Mouse (Mus musculus) stomach, embryonic 16.5 days (tissue): ENCODE data around the gene Ago4. TPM values are rescaled to one million over a fixed set of nuclear protein-coding genes. Genes with fewer than 3 reads are reported as not detected.

Source experiments
- ATAC-seq: fragments of 200-750 bp; cut with Nextera tagmentation; 2 replicates; pipeline ENCODE4 v1.8.0; 2017; ENCODE audit warnings: moderate number of reproducible peaks, moderate TSS enrichment; ENCODE audit not compliant: insufficient read depth, low FRiP score
- H3K27ac ChIP-seq: fragments of 300-500 bp; sonication (generic); 2 replicates; pipeline ENCODE4 v1.5.1; 2014; ENCODE audit warnings: low read length
- H3K27me3 ChIP-seq: fragments of 300-500 bp; sonication (generic); 2 replicates; pipeline ENCODE4 v1.6.1; 2014; ENCODE audit warnings: low read length, control low read depth, mixed read lengths; ENCODE audit not compliant: control insufficient read depth, insufficient read depth
- H3K36me3 ChIP-seq: fragments of 300-500 bp; sonication (generic); 2 replicates; pipeline ENCODE4 v1.6.1; 2014; ENCODE audit warnings: low read length; ENCODE audit not compliant: control insufficient read depth, insufficient read depth
- H3K4me1 ChIP-seq: fragments of 300-500 bp; sonication (generic); 2 replicates; pipeline ENCODE4 v1.6.1; 2014; ENCODE audit warnings: low read length, control low read depth, mixed read lengths; ENCODE audit not compliant: control insufficient read depth, insufficient read depth
- H3K4me2 ChIP-seq: fragments of 300-500 bp; sonication (generic); 2 replicates; pipeline ENCODE4 v1.6.1; 2014; ENCODE audit warnings: low read depth, low read length, mixed read lengths
- H3K4me3 ChIP-seq: fragments of 300-500 bp; sonication (generic); replicated peaks from 2 replicates; pipeline ENCODE4 v1.5.1; 2014; ENCODE audit warnings: mild to moderate bottlenecking, low read length
- H3K9ac ChIP-seq: fragments of 300-500 bp; sonication (generic); 2 replicates; pipeline ENCODE4 v1.6.1; 2014; ENCODE audit warnings: low read length
- H3K9me3 ChIP-seq: fragments of 300-500 bp; sonication (generic); replicated peaks from 2 replicates; pipeline ENCODE4 v1.6.1; 2016; ENCODE audit warnings: low read length, control low read depth; ENCODE audit not compliant: control insufficient read depth
- WGBS: fragments of 180-500 bp; shearing (Covaris S2); extraction: QIAGEN DNeasy Blood & Tissue Kit; methylation state at CpG from one replicate; pipeline ENCODE4 v1.1.7; 2014; 5-methylcytosine and 5-hydroxymethylcytosine counted together
- polyA plus RNA-seq: library from polyadenylated mRNA; unstranded; fragments of >200 nt; fragmentation: Nextera tagmentation; extraction: Ambion mirVana; gene quantifications from 2 replicates; pipeline ENCODE4 v1.2.1, GENCODE M21; 2015

The Ago4 gene
- polyA plus RNA-seq, 1 experiment from 2014 or later, result 1.4 TPM

DNA sequence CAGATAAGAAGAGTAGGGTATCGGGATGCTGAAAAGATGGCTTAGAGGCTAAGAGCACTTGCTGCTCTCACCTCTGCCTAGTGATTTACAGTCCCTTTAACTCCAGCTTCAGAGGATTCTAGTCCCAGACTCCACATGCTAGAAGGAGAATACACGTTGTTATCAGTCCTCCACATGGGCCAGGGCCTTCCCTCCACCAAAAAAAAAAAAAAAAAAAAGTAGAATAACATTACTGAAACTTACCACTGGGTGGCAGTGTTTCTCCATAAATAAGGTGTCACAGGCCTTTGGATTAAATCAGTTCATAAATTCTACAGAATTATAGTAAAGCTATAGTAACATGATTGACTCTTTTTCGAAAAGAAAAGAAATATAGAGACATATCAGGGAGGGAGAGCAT is 21.2 kb upstream of the Ago4 start:
- WGBS, result 28% methylated on average over 3 of the region's 3 CpGs

DNA sequence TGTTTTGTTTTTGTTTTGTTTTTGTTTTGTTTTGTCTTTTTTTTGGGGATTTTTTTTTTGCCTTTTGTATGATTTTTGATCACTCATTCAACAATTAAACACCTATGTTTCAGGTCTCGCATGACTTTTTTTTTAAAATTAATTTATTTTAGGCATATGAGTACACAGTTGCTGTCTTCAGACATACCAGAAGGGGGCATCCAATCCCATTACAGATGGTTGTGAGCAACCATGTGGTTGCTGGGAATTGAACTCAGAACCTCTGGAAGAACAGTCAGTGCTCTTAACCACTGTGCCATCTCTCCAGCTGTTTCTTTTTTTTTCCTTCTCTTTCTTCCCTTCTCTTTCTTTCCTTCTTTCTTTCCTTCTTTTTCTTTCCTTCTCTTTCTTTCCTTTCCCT is 20.4 kb upstream of the Ago4 start:
- 77% methylated on average over 1 of the region's 1 CpGs for WGBS
- no peak for ATAC-seq
- Histone ChIP-seq H3K36me3 (no peaks in the 10 kb centered on the region), H3K27ac (no peak overlapping the region), H3K4me1 (0 out of 2 replicates have a peak, but pooled peaks cover 4% of the 10 kb centered on the region), H3K9me3 (no peaks in the 10 kb centered on the region), H3K27me3 (no peaks in the 10 kb centered on the region), H3K4me3 (no peak overlapping the region), H3K9ac (no peak overlapping the region), H3K4me2 (no peak overlapping the region)

More for the DNA sequence above, 21.2 kb upstream of the Ago4 start:
- 0 out of 2 replicates have a peak, but pooled peaks cover 4% of the 10 kb centered on the region for H3K4me1 ChIP-seq
- no peak overlapping the region for H3K4me3 ChIP-seq
- H3K27me3 ChIP-seq, result no peaks in the 10 kb centered on the region
- H3K36me3 ChIP-seq, result no peaks in the 10 kb centered on the region
- no peak overlapping the region for H3K27ac ChIP-seq
- no peak overlapping the region for H3K9ac ChIP-seq
- H3K4me2 ChIP-seq, result no peak overlapping the region
- ATAC-seq, result no peak
- H3K9me3 ChIP-seq, result no peaks in the 10 kb centered on the region

DNA sequence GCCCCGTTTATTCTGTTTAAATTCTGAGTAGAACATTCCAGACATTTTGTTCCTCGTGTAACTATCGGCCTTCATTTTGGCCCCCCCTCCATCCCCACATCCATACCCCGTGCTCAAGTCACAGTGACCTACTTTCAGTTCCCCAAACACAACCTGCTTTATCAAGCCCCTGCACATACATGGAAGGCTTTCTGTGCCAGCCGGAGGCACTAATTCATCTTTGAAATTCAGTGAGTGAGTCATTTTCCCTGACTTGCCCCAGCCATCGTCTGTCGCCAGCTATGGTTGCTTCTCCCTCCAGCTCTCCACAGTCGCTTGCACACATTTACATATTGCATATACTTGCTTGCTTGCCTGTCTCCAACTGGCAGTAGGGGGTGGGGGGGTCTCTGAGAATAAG is 19.8 kb upstream of the Ago4 start:
- Histone ChIP-seq H3K27ac (no peak overlapping the region), H3K4me1 (0 out of 2 replicates have a peak, but pooled peaks cover under 1% of the 10 kb centered on the region), H3K4me2 (no peak overlapping the region), H3K9ac (no peak overlapping the region), H3K4me3 (no peak overlapping the region), H3K27me3 (no peaks in the 10 kb centered on the region), H3K9me3 (no peaks in the 10 kb centered on the region), H3K36me3 (no peaks in the 10 kb centered on the region)
- ATAC-seq, result no peak
- WGBS, result 50% methylated on average over 8 of the region's 8 CpGs

DNA sequence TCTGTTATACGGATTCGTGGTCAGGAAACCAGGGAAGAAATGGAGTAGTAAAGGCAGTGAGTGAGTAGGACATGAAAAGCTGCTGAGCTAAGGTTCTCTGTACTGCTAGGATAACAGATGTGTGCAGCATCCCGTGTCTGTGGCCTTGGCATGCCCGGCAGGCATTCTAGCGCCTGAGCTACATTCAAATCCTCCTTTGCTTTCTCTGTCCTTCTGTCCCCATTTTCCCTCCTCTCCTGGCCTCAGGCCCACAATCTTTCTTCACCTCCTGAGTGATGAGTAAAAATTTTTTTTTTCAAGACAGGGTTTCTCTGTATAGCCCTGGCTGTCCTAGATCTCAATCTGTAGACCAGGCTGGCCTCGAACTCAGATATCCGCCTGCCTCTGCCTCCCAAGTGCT is 18.9 kb upstream of the Ago4 start:
- H3K4me2 ChIP-seq, result no peak overlapping the region
- no peaks in the 10 kb centered on the region for H3K36me3 ChIP-seq
- H3K4me3 ChIP-seq, result no peak overlapping the region
- no peak overlapping the region for H3K9ac ChIP-seq
- ATAC-seq, result no peak
- 82% methylated on average over 7 of the region's 7 CpGs for WGBS
- H3K27me3 ChIP-seq, result no peaks in the 10 kb centered on the region
- peaks cover 5% of the 10 kb centered on the region; the same call in 1 of the 2 replicates for H3K9me3 ChIP-seq
- no peak overlapping the region for H3K27ac ChIP-seq
- no peaks in the 10 kb centered on the region for H3K4me1 ChIP-seq

DNA sequence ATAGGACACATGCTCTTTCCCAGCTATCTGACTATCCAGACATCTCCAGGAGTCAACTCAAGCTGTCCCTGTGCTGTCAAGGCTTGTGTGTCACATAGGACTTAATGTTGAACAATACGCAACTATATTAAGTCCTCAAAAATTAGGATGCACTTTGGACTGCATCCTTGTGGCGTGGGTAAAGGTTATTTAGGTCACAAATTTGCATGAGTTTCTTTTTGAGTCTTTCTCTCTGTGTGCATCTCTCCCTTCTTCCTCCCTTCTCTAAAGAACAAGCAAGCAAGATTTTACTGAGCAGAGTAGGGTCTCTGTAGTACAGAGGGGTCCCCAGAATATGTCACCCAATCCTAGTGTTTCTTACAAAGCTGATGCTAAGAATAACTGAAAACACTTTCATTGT is 12.9 kb upstream of the Ago4 start:
- ATAC-seq, result no peak
- no peak overlapping the region for H3K4me2 ChIP-seq
- peaks cover 5% of the 10 kb centered on the region; the same call in 1 of the 2 replicates for H3K9me3 ChIP-seq
- no peaks in the 10 kb centered on the region for H3K27me3 ChIP-seq
- no peaks in the 10 kb centered on the region for H3K4me1 ChIP-seq
- no peak overlapping the region for H3K9ac ChIP-seq
- H3K4me3 ChIP-seq, result no peak overlapping the region
- H3K27ac ChIP-seq, result no peak overlapping the region
- H3K36me3 ChIP-seq, result no peaks in the 10 kb centered on the region
- WGBS, result 81% methylated on average over 2 of the region's 2 CpGs

DNA sequence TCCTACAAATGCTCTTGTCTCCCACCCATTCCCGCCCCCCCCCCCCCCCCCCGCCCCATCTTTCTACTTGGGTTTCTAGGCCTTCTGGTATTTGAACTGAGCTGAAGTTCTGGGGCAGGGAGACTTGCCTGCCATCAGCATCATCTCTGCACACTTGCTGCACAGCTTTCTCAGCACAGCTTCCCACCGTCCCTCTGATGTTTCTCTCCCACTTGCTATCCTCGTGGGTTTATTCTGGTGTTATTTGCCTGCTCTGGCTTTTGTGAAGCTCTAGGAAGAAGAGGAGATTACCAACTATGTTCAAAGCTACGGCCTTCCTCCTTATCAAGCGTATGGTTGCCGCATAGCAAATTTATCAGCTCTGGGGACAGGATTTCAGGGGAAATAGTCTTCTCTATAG is 12.4 kb upstream of the Ago4 start:
- WGBS, result 68% methylated on average over 7 of the region's 7 CpGs
- no peak for ATAC-seq
- Histone ChIP-seq H3K9ac (no peak overlapping the region), H3K36me3 (no peaks in the 10 kb centered on the region), H3K9me3 (peaks cover 5% of the 10 kb centered on the region; the same call in 1 of the 2 replicates), H3K4me1 (no peaks in the 10 kb centered on the region), H3K4me3 (no peak overlapping the region), H3K27ac (no peak overlapping the region), H3K4me2 (no peak overlapping the region), H3K27me3 (no peaks in the 10 kb centered on the region)

DNA sequence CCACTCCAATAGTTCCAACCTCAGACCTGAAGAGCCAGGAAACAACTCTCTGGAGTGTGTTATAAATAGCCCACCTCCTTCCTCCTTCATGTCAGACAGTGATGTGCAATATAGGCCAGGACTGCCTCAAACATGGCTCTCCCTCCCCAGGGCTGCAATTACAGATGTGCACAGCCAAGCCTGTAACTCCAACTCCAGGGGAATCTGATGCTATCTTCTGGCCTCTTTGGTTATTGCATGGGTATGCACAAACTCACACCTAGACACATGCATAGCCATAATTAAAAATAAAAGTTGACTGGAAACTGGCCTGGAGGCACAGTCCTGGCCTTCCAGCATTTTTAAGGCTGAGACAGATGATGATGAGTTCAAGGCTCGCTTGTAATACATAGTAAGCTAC is 11.7 kb upstream of the Ago4 start:
- WGBS, result 74% methylated on average over 1 of the region's 1 CpGs
- peaks cover 5% of the 10 kb centered on the region; the same call in 1 of the 2 replicates for H3K9me3 ChIP-seq
- no peak for ATAC-seq
- no peak overlapping the region for H3K4me3 ChIP-seq
- no peak overlapping the region for H3K27ac ChIP-seq
- no peaks in the 10 kb centered on the region for H3K4me1 ChIP-seq
- H3K4me2 ChIP-seq, result no peak overlapping the region
- H3K27me3 ChIP-seq, result no peaks in the 10 kb centered on the region
- H3K9ac ChIP-seq, result no peak overlapping the region
- H3K36me3 ChIP-seq, result no peaks in the 10 kb centered on the region

DNA sequence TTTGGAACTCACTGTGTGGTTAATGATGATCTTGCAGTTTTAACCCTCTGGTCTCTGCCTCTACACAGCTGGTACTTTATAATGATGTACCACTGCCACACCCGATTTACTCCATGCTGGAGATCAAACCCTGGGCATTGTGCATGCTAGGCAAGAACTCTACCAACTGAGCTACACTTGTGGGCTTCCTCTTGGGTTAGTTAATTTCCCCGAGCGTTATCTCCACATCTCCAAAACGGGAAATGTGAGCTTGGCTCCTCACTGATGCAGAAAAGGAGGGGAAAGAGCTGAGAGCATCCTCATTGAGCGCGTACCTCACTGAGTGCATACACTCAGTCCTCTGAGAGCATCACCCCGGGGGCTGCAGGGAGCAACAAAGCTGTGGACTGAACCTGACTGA is 9.6 kb upstream of the Ago4 start:
- no peak overlapping the region for H3K27ac ChIP-seq
- no peak overlapping the region for H3K9ac ChIP-seq
- no peak for ATAC-seq
- 60% methylated on average over 7 of the region's 7 CpGs for WGBS
- H3K4me2 ChIP-seq, result no peak overlapping the region
- peaks cover 5% of the 10 kb centered on the region; the same call in 1 of the 2 replicates for H3K9me3 ChIP-seq
- H3K36me3 ChIP-seq, result no peaks in the 10 kb centered on the region
- no peaks in the 10 kb centered on the region for H3K4me1 ChIP-seq
- H3K27me3 ChIP-seq, result no peaks in the 10 kb centered on the region
- no peak overlapping the region for H3K4me3 ChIP-seq

DNA sequence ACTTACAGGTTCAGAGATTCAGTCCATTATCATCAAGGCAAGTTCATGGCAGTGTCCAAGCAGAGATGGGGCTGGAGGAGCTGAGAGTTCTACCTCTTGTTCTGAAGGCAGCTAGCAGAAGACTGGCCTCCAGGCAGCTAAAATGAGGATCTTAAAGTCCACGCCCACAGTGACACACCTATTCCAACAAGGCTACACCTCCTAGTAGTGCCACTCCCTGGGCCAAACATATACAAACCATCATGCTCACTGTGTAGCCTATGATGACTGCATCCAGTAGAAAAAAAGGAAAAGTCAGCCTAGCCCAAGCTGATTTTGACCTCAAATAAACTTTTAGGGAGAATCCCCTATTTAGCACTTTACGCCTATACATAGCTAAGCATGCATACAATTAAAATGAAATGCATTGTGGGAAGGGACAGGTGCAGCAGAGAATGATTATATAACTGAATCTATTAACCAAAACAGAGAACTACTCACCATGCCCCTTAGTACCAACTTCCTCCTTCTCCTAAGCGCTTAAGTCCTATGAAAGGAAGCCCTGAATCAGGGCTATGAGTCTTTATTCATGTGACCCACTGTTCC is 7.3 kb upstream of the Ago4 start:
- 73% methylated on average over 3 of the region's 3 CpGs for WGBS
- Histone ChIP-seq H3K9ac (no peak overlapping the region), H3K4me1 (no peaks in the 10 kb centered on the region), H3K9me3 (no peaks in the 10 kb centered on the region), H3K27me3 (no peaks in the 10 kb centered on the region), H3K4me3 (no peak overlapping the region), H3K36me3 (no peaks in the 10 kb centered on the region), H3K27ac (no peak overlapping the region), H3K4me2 (no peak overlapping the region)
- ATAC-seq, result no peak
